Mouse (Mus musculus) hindbrain, embryonic 11.5 days (tissue): ENCODE measurements at regions not wholly inside any gene's neighbourhood (a gene's known extent, or its start where the extent isn't known, plus 50 kb on each side); places are given as distances from the start of the nearest gene placed in this dataset.
A peak's percentile ranks its signal among the peaks of the same experiment; 100 is the strongest.

Source experiments
- ATAC-seq: fragments of 200-750 bp; cut with Nextera tagmentation; 2 replicates; pipeline ENCODE4 v1.8.0; 2017; ENCODE audit warnings: mild to moderate bottlenecking, moderate TSS enrichment, moderate library complexity; ENCODE audit not compliant: low FRiP score
- DNase-seq: peaks from one replicate; pipeline ENCODE4 v3.0.0-alpha.2; 2015; ENCODE audit warnings: low spot score
- H3K27ac ChIP-seq: fragments of 300-500 bp; sonication (generic); 2 replicates; pipeline ENCODE4 v1.5.1; 2014; ENCODE audit warnings: mild to moderate bottlenecking, low read depth, low read length
- H3K27me3 ChIP-seq: fragments of 300-500 bp; sonication (generic); 2 replicates; pipeline ENCODE4 v1.6.1; 2014; ENCODE audit warnings: mild to moderate bottlenecking, low read length, moderate library complexity, mixed read lengths; ENCODE audit not compliant: control insufficient read depth, insufficient read depth
- H3K36me3 ChIP-seq: fragments of 300-500 bp; sonication (generic); 2 replicates; pipeline ENCODE4 v1.6.1; 2014; ENCODE audit warnings: mild to moderate bottlenecking, low read length, moderate library complexity, mixed read lengths; ENCODE audit not compliant: control insufficient read depth, insufficient read depth
- H3K4me1 ChIP-seq: fragments of 300-500 bp; sonication (generic); replicated peaks from 2 replicates; pipeline ENCODE4 v1.6.1; 2014; ENCODE audit warnings: low read length, mixed read lengths; ENCODE audit not compliant: control insufficient read depth, insufficient read depth
- H3K4me2 ChIP-seq: fragments of 300-500 bp; sonication (generic); replicated peaks from 2 replicates; pipeline ENCODE4 v1.6.1; 2014; ENCODE audit warnings: mild to moderate bottlenecking, low read depth, low read length
- H3K4me3 ChIP-seq: fragments of 300-500 bp; sonication (generic); 2 replicates; pipeline ENCODE4 v1.5.1; 2014; ENCODE audit warnings: low read depth, low read length
- H3K9ac ChIP-seq: fragments of 300-500 bp; sonication (generic); 2 replicates; pipeline ENCODE4 v1.6.1; 2014; ENCODE audit warnings: low read depth, low read length
- H3K9me3 ChIP-seq: fragments of 300-500 bp; sonication (generic); 2 replicates; pipeline ENCODE4 v1.6.1; 2016; ENCODE audit warnings: low read length; ENCODE audit not compliant: control insufficient read depth
- WGBS: fragments of 180-500 bp; shearing (Covaris S2); extraction: QIAGEN DNeasy Blood & Tissue Kit; methylation state at CpG from one replicate; pipeline ENCODE4 v1.1.7; 2014; 5-methylcytosine and 5-hydroxymethylcytosine counted together

- no peaks in the 10 kb centered on the region for H3K27me3 ChIP-seq
- no peak overlapping the region for H3K27ac ChIP-seq
- no peak for ATAC-seq
- H3K36me3 ChIP-seq, result no peaks in the 10 kb centered on the region
- no peaks in the 10 kb centered on the region for H3K4me1 ChIP-seq
- H3K4me2 ChIP-seq, result no peak overlapping the region
- no peak overlapping the region for H3K9ac ChIP-seq
- WGBS, result 64% methylated on average over 2 of the region's 2 CpGs
- no peak overlapping the region for H3K4me3 ChIP-seq
- H3K9me3 ChIP-seq, result no peaks in the 10 kb centered on the region
- no peak for DNase-seq
These were observed 64.1 kb upstream of the Ranbp3l start for GRCm38 (mm10) chr15:8903651-8904050.

- Histone ChIP-seq H3K4me2 (no peak overlapping the region), H3K9ac (no peak overlapping the region), H3K4me3 (no peak overlapping the region), H3K27me3 (no peaks in the 10 kb centered on the region), H3K4me1 (no peaks in the 10 kb centered on the region), H3K36me3 (no peaks in the 10 kb centered on the region), H3K9me3 (no peaks in the 10 kb centered on the region), H3K27ac (no peak overlapping the region)
- no peak for DNase-seq
- 85% methylated on average over 11 of the region's 11 CpGs for WGBS
- ATAC-seq, result no peak
These were observed 70.1 kb upstream of the Ranbp3l start for GRCm38 (mm10) chr15:8897487-8898158.

GRCm38 (mm10) chr15:8896856-8897255 lies 70.9 kb upstream of the Ranbp3l start:
- ATAC-seq, result no peak

GRCm38 (mm10) chr15:8896391-8896790 lies 71.4 kb upstream of the Ranbp3l start:
- 81% methylated on average over 12 of the region's 12 CpGs for WGBS
- Histone ChIP-seq H3K9ac (no peak overlapping the region), H3K36me3 (no peaks in the 10 kb centered on the region), H3K4me3 (no peak overlapping the region), H3K4me1 (no peaks in the 10 kb centered on the region), H3K27me3 (no peaks in the 10 kb centered on the region), H3K4me2 (no peak overlapping the region), H3K9me3 (no peaks in the 10 kb centered on the region), H3K27ac (no peak overlapping the region)
- no peak for ATAC-seq
- DNase-seq, result no peak

More at GRCm38 (mm10) chr15:8896856-8897255, 70.9 kb upstream of the Ranbp3l start:
- H3K4me3 ChIP-seq, result no peak overlapping the region
- 86% methylated on average over 2 of the region's 2 CpGs for WGBS
- no peak for DNase-seq
- no peaks in the 10 kb centered on the region for H3K27me3 ChIP-seq
- H3K27ac ChIP-seq, result no peak overlapping the region
- no peaks in the 10 kb centered on the region for H3K9me3 ChIP-seq
- H3K4me1 ChIP-seq, result no peaks in the 10 kb centered on the region
- no peak overlapping the region for H3K4me2 ChIP-seq
- no peak overlapping the region for H3K9ac ChIP-seq
- no peaks in the 10 kb centered on the region for H3K36me3 ChIP-seq

- no peaks in the 10 kb centered on the region for H3K27me3 ChIP-seq
- H3K4me1 ChIP-seq, result no peaks in the 10 kb centered on the region
- ATAC-seq (no peak), DNase-seq (no peak)
- H3K9ac ChIP-seq, result no peak overlapping the region
- H3K4me2 ChIP-seq, result no peak overlapping the region
- 90% methylated on average over 3 of the region's 3 CpGs for WGBS
- H3K4me3 ChIP-seq, result no peak overlapping the region
- H3K27ac ChIP-seq, result no peak overlapping the region
- H3K9me3 ChIP-seq, result no peaks in the 10 kb centered on the region
- H3K36me3 ChIP-seq, result no peaks in the 10 kb centered on the region
These were observed 82.2 kb upstream of the Ranbp3l start for GRCm38 (mm10) chr15:8885585-8885984.

GRCm38 (mm10) chr15:8884608-8885467 lies 82.9 kb upstream of the Ranbp3l start:
- H3K36me3 ChIP-seq, result no peaks in the 10 kb centered on the region
- WGBS, result 56% methylated on average over 18 of the region's 18 CpGs
- H3K4me3 ChIP-seq, result no peak overlapping the region
- H3K4me2 ChIP-seq, result no peak overlapping the region
- DNase-seq (peak; percentile 37), ATAC-seq (no peak)
- no peaks in the 10 kb centered on the region for H3K4me1 ChIP-seq
- H3K27ac ChIP-seq, result no peak overlapping the region
- H3K27me3 ChIP-seq, result no peaks in the 10 kb centered on the region
- H3K9me3 ChIP-seq, result no peaks in the 10 kb centered on the region
- H3K9ac ChIP-seq, result no peak overlapping the region

GRCm38 (mm10) chr15:8882880-8883539 lies 84.7 kb upstream of the Ranbp3l start:
- no peak overlapping the region for H3K4me2 ChIP-seq
- DNase-seq (no peak), ATAC-seq (no peak)
- no peak overlapping the region for H3K27ac ChIP-seq
- H3K9ac ChIP-seq, result no peak overlapping the region
- H3K27me3 ChIP-seq, result no peaks in the 10 kb centered on the region
- H3K4me1 ChIP-seq, result no peaks in the 10 kb centered on the region
- H3K36me3 ChIP-seq, result no peaks in the 10 kb centered on the region
- H3K4me3 ChIP-seq, result no peak overlapping the region
- WGBS, result 89% methylated on average over 9 of the region's 9 CpGs
- H3K9me3 ChIP-seq, result no peaks in the 10 kb centered on the region

- ATAC-seq (no peak), DNase-seq (no peak)
These were observed 92.8 kb upstream of the Ranbp3l start for GRCm38 (mm10) chr15:8874884-8875493.

More at GRCm38 (mm10) chr15:8874884-8875493, 92.8 kb upstream of the Ranbp3l start:
- Histone ChIP-seq H3K27ac (no peak overlapping the region), H3K9me3 (no peaks in the 10 kb centered on the region), H3K36me3 (no peaks in the 10 kb centered on the region), H3K4me3 (no peak overlapping the region), H3K4me2 (no peak overlapping the region), H3K9ac (no peak overlapping the region), H3K4me1 (no peaks in the 10 kb centered on the region), H3K27me3 (no peaks in the 10 kb centered on the region)
- WGBS, result 81% methylated on average over 9 of the region's 9 CpGs
